In the genomic region with DNA sequence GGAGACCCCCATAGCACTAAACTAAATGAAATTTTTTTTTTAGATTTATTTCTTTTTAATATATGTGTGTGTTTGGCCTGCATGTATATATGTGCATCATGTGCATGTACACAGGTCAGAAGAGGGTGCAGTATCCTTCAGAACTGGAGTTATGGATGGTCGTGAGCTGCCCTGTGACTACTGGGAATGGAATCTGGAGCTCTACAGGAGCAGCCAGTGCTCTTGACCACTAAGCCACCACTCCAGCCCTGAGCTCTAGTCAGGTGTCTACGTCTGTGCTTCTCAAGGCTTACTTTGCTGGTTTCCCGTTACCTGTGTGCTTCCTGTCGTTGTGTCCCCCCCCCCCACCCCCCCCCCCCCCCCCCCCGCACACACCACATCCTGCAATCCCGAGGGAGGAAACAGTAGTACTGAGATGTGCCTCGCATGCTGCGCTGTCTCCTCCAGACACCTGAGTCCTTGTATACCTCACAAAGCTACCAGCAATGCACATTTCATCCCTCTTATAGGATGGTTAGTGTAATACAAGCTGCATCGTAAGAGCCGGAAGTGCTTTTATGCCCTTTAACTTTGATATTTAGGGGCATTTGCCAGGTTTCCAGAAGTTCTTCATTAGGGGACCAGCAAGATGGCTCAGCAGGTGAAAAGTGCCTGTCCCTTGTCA, we compare ENCODE assay signal across 15 mouse cellular contexts.
"Had no signal": no experiment of that assay in that cellular context is flagged by ENCODE, and none has a peak within 500 bp of the region (broad histone marks: within the 10 kb centered on the region; RNA-seq: fewer than 3 reads in every experiment).

No protein-coding gene starts in this region.

- DNase-seq: kidney, adult 8-10 months; kidney, postnatal 25 days; layer of hippocampus, adult 9-11 months; layer of hippocampus, postnatal 36 days; liver; liver, embryonic 13.5 days; liver, postnatal 0 days; lung, postnatal 36 days; right cerebral cortex, adult 18-20 months; right cerebral cortex, postnatal 25 days; thymus, postnatal 14 days had no signal

- H3K9ac ChIP-seq: limb, embryonic 12.5 days; liver, embryonic 13.5 days; liver, postnatal 0 days; midbrain, embryonic 13.5 days; neural tube, embryonic 15.5 days had no signal

- H3K9me3 ChIP-seq: limb, embryonic 12.5 days; liver, embryonic 13.5 days; midbrain, embryonic 13.5 days; neural tube, embryonic 15.5 days had no signal

- ATAC-seq: liver, postnatal 0 days; midbrain, embryonic 13.5 days had no signal

- H3K36me3 ChIP-seq: liver, embryonic 13.5 days; neural tube, embryonic 15.5 days had no signal

- H3K27ac ChIP-seq: limb, embryonic 12.5 days; liver, embryonic 13.5 days; neural tube, embryonic 15.5 days; stomach, postnatal 0 days had no signal

- H3K4me2 ChIP-seq: limb, embryonic 12.5 days; liver, embryonic 13.5 days; midbrain, embryonic 13.5 days; neural tube, embryonic 15.5 days had no signal

- H3K27me3 ChIP-seq: limb, embryonic 12.5 days; liver, embryonic 13.5 days; midbrain, embryonic 13.5 days; neural tube, embryonic 15.5 days had no signal

- H3K4me3 ChIP-seq: limb, embryonic 12.5 days; liver, embryonic 13.5 days; midbrain, embryonic 13.5 days; neural tube, embryonic 15.5 days had no signal
